Mouse (Mus musculus) common myeloid progenitor, adult 5-6 weeks (primary cell): Measurements from ENCODE around the gene Epb41l1. TPM values are rescaled to one million over a fixed set of nuclear protein-coding genes. Genes with fewer than 3 reads are reported as not detected.
A peak's percentile ranks its signal among the peaks of the same experiment; 100 is the strongest.

Experiments
- ATAC-seq: replicated peaks from 2 replicates; pipeline ENCODE4 v1.8.0; 2016; ENCODE audit warnings: low read depth, mild to moderate bottlenecking, moderate TSS enrichment, inconsistent platforms; ENCODE audit not compliant: poor library complexity, severe bottlenecking
- total RNA-seq: library from RNA; stranded (forward); fragments of 200-1000, 187-1606 nt; gene quantifications from 2 replicates; pipeline ENCODE4 v1.2.3, GENCODE M21; 2017

The Epb41l1 gene
- total RNA-seq, 1 experiment from 2014 or later: 1.3 TPM

DNA sequence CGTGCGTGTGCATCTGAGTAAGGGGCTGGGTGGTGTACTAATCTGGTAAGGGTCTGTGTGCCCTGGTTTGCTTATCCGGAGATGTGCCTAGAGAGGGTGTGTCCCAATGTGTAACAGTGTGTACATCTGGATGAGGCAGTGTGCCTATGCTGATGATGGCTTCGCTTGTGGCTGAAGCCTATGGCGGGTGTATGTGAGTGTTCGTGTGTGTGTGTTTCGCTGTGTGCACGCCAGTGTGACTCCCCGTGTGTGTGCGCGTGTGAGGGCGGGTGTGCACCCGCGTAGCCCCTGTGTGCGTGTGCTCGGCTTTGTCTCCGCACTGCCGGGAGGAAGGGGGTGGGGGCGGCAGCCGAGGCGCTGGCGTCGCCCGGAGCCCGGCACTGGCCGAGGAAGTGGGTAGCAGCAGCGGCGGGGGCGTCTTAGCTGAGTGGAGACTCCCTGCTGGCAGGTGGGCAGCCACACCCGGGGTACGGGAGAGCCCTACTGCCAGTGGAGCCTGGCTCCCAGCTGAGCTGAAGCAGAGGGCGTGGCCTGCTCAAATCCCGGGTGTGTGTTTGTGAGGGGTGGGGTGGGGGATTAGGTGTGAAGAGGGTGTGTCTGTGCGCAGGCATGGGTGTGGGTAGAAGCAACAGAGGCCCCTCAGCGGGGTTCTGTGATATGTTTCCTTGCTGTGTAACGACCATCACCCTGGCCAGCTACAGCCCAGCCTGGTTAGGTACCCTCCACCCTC is 837 bp downstream of the Epb41l1 start:
- peak; percentile 34 for ATAC-seq

GRCm38 (mm10) chr2:156422631-156423030 is 1.9 kb downstream of the Epb41l1 start:
- ATAC-seq: no peak

DNA sequence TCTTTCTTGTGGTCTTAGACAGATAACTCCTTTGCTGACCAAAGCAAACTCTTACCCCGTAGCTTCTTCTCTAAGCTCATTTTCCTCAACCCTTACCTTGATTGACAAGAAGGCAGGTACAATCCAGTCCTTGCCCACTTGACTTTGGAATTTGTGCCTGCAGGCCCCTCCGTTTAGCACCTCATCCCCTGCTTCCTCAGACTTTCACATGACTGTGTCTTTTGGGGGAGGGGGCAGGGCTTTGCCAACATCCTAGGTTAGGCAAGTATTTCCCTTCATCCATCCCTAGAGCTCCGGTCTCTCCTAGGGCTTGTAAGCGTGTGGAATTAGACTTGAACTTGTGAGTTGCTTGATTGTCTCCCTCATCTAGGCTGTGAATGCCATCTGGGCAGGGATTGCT is 3.0 kb downstream of the Epb41l1 start:
- no peak for ATAC-seq

GRCm38 (mm10) chr2:156425618-156426017 is 4.9 kb downstream of the Epb41l1 start:
- no peak for ATAC-seq

DNA sequence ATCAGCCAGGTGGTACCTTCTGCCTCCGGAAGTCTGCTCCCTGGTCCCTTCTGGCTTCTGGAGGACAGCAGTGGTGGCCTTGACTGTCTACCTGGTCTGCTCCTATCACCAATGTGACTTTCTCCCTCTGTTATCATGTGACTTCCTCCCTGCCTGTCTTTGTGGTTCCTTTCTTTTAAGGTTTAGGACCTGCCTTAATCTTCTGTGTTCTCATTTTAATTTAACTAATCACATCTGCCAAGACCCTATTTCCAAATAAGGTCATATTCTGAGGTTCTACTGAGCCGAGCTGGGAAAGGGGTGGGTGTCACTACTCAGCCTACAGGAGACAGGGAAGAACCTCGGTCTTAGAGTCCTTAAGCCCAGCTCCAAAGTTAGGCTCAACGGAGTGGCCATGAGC is 5.4 kb downstream of the Epb41l1 start:
- ATAC-seq: no peak

- ATAC-seq: no peak
Measured at GRCm38 (mm10) chr2:156429836-156430235, 9.1 kb downstream of the Epb41l1 start.

- ATAC-seq: no peak
Measured at GRCm38 (mm10) chr2:156430326-156430725, 9.6 kb downstream of the Epb41l1 start.

DNA sequence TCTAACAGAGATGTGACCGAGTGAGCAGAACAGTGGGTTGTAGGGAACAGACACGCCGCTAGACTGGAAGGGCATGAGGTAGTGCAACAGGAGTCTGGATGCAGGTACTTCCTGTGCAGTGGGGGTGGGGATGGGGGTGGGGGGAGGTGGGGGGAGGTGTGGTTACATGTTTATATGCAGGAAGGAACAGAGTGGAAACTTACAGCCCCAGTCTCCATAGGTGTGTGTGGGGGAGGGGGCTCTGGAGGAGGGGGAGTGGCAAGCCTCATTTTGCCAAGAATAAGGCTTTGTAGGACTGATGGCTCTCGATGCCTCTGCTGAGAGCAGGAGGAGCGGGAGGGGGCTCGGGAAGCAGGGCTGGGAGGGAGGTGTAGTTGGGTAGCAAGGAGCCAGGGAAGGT is 10.7 kb downstream of the Epb41l1 start:
- ATAC-seq: no peak

GRCm38 (mm10) chr2:156432086-156432485 is 11.4 kb downstream of the Epb41l1 start:
- ATAC-seq: no peak

GRCm38 (mm10) chr2:156432874-156433868 is 12.5 kb downstream of the Epb41l1 start:
- ATAC-seq: no peak

GRCm38 (mm10) chr2:156437637-156438036 is 16.9 kb downstream of the Epb41l1 start:
- ATAC-seq: no peak

DNA sequence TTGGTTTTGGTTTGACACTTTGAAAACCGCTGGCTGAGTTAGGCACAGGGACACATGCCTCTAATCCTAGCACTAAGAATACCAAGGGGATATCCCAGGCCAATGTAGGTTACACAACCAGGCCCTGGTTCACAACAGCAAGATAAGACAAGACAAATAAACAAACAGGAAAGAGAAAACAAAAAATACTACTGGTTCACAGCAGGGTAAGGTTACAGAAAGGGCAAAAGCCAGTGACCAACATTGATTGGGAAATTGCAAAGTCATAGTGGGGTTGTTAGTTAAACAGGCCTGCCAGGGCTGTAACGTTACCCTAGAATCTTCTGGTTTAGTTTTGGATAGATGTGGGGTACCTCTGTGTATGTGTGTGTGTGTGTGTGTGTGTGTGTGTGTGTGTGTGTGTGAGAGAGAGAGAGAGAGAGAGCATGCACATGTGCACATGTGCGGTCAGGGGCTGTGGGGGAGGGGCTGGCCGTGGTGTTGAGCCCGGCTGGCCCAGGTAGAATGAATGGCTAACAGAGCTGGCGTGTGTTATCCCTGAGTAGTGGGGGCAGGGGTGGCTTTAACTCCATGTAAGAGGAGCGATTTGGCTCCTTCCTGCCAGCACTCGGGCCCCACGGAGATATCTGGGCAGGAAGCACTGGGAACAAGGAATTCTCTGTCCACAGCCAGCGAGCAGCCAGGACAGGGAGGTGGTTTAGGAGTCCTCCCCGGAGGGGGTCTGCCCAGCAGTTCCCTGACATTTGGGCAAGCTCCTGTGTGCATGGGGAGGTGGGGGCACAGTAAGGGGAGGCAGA is 19.2 kb downstream of the Epb41l1 start:
- ATAC-seq: peak; percentile 64

DNA sequence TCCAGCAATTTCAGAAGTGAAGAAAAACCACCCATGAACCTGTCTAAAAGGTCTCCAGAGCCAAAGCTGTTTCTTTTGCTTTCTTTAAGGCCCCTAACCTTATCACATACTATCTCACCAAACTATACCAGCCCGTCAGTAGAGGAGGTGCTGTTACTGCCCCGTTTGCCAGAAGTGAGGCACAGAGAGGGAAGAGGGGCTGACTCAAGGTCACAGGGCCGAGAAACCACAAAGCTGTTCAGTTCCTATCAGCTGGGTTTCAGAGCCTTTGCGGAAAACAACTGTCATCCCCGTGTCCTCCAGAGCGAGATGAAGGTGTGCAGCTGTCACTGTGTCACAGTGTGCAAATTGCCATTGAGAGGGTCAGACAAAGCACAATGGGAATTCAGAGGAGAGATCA is 21.2 kb downstream of the Epb41l1 start:
- peak; percentile 64 for ATAC-seq

- no peak for ATAC-seq
Measured at GRCm38 (mm10) chr2:156443323-156443722, 22.6 kb downstream of the Epb41l1 start.

DNA sequence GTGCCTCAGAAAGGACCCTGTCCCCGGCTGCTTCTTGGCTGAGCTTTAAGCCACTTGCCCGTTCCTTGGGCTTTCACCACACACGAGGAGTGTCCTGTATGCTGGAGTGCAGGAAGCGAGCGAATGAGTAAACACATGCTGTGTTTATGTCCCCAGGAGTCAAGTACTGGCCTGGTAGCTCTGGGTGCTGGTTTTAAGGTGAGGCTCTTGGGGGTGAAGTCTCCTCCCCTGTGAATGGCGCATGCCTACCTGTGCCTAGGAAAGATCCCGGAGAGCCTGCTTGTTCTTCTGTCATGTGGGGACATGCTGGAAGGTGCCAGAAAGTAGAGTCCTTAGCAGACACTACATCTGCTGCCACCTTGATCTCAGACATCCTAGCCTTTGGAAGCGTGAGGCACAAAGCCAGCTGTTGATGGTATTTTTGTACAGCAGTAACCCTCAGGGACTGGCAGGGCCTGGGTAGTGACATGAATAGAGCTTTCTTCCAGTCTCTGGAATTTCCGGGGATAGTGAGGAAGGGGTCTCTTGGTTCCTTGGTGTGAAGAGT is 25.9 kb downstream of the Epb41l1 start:
- no peak for ATAC-seq

DNA sequence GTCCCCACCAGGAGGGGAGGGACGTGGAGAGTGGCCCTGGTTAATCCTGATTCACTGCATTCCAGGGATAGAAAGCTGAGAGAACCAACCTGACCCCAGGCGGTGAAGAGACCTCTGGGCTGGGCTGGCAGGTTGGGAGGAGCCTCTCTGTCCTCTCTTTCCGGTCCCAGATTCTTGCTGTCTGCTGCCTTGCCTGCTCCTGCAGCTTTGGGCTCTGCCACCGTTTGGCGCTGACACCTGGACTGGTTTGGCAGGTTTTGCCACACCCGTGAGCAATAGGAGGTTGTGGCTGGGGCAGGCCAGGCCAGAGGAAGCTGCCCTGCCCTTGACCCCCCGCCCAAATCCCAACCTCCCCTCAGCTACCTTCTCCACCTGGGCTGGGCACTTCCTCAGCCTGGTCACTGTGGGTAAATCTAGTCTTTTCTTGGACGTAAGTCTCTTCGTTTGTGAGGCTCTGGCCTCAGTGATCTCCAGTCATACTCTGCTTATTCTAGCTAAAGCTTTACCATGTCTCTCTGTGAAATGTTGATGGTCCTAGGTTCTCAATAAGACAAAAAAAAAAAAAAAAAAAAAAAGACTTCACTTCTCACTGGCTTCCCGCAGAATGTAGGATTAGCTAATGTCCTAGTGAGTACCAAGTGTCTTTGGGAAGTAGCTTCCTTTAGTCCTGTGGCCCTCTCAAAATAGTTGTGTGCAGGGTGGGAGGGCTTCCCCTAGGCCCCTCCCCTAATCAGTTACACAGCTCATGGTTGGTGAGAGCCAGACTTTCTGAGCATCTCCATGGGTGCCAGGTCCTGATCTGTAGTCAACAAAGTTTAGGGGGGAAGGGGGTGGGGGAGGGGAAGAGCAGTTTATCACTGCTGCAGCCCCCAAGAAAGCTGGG is 26.9 kb downstream of the Epb41l1 start:
- no peak for ATAC-seq

DNA sequence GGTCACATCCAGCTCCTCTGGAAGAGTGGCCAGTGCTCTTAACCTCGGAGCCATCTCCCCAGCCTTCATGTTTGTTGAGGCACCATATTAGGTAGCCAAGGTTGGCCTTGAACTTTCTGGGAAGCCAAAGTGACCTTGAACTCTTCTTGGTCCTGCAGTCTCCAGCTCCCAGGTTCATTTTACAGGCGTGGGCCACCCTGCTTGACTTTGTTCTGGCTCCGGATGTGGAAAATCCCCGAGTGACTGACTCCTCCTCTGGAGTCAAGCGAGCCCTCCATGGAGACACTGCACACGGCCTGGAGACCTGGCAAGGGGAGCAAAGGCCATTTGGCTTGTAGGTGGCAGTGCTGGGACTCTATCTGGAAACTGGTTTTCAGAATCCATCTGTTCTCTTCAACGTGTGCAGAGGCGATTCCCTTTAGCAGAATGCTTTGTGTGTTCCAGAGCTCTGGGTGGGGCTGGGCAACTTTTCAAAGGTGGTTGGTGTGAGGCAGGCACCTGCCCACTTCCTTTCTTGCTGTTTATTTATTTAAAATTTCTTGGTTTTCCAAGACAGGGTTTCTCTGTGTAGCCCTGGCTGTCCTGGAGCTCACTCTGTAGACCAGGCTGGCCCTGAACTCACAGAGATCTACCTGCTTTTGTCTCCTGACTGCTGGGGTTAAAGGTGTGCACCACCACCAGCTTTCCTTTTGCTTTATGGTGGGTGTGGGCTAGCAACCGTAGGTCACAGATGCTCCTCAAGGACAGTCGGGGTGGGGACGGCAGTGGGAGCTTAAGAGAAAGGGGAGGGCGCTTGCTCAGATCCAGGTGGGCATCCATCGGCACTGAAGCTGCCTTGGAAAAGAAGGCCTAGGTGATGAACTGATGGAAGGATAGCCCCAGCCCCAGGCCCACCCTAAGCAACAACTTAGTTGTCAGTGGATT is 30.8 kb downstream of the Epb41l1 start:
- ATAC-seq: no peak

GRCm38 (mm10) chr2:156452149-156452536 is 31.4 kb downstream of the Epb41l1 start:
- ATAC-seq: no peak
